Mouse (Mus musculus) retina, embryonic 14.5 days (tissue): ENCODE results near the gene Cd38.
A peak's percentile ranks its signal among the peaks of the same experiment; 100 is the strongest.
"Not testable (repeated sequence)": the region's sequence is repeated elsewhere in the genome, so short reads cannot be mapped to it uniquely, and the experiment has no call there.

Experiments used
- DNase-seq: peaks from one replicate; pipeline ENCODE4 v3.0.0-alpha.2; 2015; ENCODE audit warnings: low spot score

Gene Cd38

GRCm38 (mm10) chr5:43859663-43860062 is 8.7 kb upstream of the Cd38 start:
- DNase-seq = no peak

DNA sequence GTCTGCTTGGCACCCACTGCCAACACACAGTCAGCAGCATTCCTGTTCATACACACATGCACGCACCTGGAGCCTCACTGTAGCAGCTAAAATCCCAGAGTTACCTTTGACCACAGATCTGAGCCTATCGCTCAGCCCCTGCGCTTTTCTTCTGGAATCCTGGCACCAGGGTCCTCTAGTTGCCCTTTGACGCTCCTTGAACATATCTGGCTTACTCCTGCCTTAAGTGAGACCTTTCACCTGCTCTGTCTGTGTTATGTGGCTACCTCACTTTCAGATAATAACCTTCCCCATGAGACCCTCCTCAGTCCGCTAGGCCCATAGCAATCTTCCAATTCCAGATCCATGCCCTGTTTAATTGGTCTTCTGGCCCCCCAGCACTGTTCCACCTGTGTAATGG is 8.3 kb upstream of the Cd38 start:
- DNase-seq = no peak

- DNase-seq = no peak
Measured at GRCm38 (mm10) chr5:43860670-43861431, 7.5 kb upstream of the Cd38 start.

GRCm38 (mm10) chr5:43863642-43864041 is 4.7 kb upstream of the Cd38 start:
- no peak for DNase-seq

- DNase-seq = no peak
Measured at GRCm38 (mm10) chr5:43865316-43865715, 3.0 kb upstream of the Cd38 start.

- DNase-seq = peak; percentile 47
Measured at GRCm38 (mm10) chr5:43868711-43869600, 603 bp downstream of the Cd38 start.

- no peak for DNase-seq
Measured at GRCm38 (mm10) chr5:43871845-43872244, 3.5 kb downstream of the Cd38 start.

- DNase-seq = no peak
Measured at GRCm38 (mm10) chr5:43872652-43873051, 4.3 kb downstream of the Cd38 start.

GRCm38 (mm10) chr5:43882034-43882433 is 13.7 kb downstream of the Cd38 start:
- no peak for DNase-seq

GRCm38 (mm10) chr5:43885060-43885820 is 16.9 kb downstream of the Cd38 start:
- DNase-seq = peak; percentile 20

DNA sequence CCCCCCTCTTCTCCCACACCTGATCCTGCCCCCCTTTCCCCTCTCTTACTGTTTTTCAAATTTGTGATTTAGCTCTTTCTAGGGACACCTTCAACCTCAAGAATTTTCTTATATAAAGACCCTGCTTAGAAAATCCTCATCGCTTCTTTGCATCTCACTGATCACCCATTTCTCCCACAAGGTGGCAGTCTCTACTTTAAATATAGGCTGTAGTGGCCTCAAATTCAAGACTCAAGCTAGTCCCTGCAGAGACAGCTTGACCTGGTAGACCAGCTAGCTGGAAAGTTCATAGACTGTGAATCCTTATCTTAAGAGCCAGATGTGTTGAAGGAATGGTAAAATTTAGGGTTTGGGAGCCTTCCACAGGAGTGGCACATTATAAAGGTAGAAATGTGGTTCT is 24.0 kb downstream of the Cd38 start:
- peak; percentile 56 for DNase-seq

GRCm38 (mm10) chr5:43894113-43894512 is 25.8 kb downstream of the Cd38 start:
- peak; percentile 45 for DNase-seq

DNA sequence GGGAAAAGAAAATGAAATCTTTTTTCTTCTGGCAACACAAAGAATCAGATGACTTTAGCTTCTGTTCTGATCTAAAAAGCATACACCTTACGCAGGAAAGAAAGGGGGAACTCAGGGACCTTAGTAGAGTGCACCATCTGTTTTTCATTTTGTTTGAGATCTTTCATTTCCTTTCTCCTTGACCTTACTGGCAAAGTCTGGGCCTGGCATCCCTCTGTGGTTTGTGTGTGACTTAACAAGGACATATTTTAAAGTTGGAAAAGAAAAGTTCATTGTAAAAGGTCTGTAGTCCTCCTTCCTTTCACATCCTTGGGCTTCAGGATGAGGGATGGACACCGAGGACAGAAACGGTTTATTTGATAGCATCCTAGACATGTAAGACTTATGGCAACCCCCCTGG is 27.6 kb downstream of the Cd38 start:
- no peak for DNase-seq

DNA sequence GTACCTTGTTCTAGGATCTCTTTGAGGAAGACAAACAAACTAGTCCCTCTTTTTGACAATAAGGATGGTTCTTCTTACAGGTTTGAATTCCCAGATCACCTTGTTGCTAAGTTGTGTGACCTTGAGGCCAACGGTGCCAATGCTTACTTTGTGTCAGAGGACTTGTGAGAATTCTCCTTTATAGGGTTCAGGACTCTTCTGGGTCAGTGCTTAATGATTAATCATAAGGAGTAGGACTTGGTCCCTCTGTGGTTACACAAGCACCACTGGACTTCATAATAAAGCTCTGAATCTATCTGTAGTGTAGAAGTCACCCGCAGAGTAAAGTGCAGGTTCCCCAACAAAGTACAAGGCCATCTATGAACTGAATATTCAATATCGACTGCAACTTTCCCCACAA is 36.3 kb downstream of the Cd38 start:
- DNase-seq = no peak

- DNase-seq = no peak
Measured at GRCm38 (mm10) chr5:43909213-43909612, 40.9 kb downstream of the Cd38 start.

DNA sequence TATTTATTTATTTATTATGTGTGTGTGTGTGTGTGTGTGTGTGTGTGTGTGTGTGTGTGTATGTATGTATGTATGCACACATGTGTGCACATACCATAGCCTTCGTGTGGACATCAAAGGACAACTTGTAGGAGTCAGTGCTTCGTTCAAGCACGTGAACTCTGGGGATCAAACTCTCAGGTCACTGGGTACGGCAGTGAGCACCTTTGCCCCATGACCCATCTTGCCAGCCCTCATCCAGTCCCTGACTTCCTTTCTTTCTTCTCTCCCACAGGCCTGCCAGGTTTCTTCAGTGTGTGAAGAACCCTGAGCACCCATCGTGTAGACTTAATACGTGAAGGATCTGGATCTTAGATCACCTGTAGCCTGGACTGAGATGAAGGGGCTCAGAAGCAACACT is 41.7 kb downstream of the Cd38 start:
- DNase-seq = no peak

DNA sequence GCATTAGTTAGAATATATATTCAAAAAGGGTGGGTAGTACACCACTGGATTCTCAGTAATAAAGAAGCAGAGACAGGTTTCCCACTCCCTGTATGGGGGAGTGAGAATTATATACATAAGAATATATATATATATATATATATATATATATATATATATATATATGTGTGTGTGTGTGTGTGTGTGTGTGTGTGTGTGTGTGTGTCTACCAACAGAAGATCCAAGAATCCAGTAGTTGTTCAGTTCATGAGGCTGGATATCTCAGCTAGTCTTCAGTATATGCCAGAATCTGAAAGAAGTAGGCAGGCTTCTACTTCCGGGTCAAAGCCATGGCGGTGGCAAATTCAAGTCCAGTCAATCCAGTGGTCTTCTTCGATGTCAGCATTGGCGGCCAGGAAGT is 44.5 kb downstream of the Cd38 start, which contains the start of gene Gm7879:
Gene Gm7879 (plus strand): TSS at position 301 of the 400 bp plus-strand sequence.
- DNase-seq = not testable (repeated sequence)

DNA sequence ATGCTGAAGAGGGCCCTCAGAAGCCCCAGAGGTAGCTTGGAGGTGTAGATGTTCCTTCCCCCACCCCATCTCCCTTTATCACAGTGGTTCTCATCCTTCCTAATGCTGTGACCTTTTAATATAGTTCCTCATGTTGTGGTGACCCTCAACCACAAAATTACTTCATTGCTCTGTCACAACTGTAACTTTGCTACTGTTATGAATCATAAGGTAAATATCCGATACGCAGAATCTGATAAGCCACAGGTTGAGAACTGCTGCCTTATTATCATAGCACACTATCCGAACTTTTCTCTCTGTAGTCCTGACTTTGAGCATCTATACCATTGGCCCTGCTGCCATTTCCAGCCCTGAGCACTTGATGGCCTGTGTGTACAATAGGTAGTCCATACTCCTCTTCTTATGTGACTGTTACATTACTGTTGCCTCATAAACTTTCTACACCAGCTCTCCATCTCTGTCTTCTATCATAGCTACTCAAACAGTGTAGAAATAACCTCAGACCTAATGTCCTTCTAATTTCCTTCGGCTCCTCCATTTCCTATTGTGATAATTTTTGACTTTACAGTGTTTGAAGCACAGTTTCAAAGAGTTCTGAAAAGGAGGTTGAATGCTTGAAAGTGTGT is 47.0 kb downstream of the Cd38 start:
- no peak for DNase-seq

DNA sequence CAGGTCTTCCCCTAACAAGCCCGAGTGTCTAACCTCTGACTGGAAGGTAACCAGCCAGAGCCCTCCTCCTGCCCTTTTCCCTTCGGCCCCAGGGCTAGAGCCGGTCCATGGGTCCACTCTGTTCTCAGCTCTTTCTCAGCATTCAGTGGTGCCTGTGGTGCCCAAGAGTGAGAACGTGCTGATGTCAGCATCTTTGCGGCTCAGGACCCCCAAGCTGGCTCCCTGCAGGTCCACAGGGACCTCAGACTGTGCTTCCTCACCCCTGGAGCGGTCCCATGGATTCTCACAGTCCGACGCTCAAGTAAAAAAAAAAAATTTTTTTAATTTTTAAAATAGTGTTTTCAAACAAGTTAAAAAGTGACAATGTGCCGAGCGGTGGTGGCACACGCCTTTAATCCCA is 53.5 kb downstream of the Cd38 start:
- no peak for DNase-seq

DNA sequence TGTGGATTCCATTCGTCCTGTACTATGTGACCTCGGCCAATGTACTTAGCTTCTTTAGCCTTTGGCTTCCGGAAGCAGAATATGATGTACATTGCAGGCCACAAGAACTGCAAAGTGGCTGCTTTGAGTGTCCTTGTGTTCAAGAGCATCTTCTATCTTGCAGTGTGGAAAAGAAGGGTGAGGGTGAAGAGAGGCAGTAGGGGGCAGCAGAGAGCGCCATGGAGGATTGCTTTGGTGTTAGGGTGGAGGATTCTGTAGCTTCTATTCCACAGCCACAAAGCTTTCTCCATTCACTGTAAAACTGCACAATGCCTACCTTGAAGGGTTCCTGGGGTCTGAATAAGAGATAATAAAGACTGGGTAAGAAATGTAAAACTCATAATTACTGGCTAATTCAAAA is 55.6 kb downstream of the Cd38 start:
- peak; percentile 62 for DNase-seq

GRCm38 (mm10) chr5:43927729-43928128 is 59.4 kb downstream of the Cd38 start:
- no peak for DNase-seq

GRCm38 (mm10) chr5:43933269-43933668 is 64.9 kb downstream of the Cd38 start:
- DNase-seq = no peak
